Mouse (Mus musculus): ENCODE measurements around the gene Nyx. TPM values are rescaled to one million over a fixed set of nuclear protein-coding genes. Genes with fewer than 3 reads are reported as not detected.

The Nyx gene
- polyA plus RNA-seq, 1 experiment from 2014 or later: 0.11 TPM

- Histone ChIP-seq H3K27me3 (ENCODE audit: control insufficient read depth, insufficient read depth, low read length) (no peaks in the 10 kb centered on the region), H3K9ac (replicated peaks; ENCODE audit: low read depth, low read length) (no peak overlapping the region), H3K4me3 (ENCODE audit: low read depth, low read length) (no peak overlapping the region), H3K4me2 (ENCODE audit: low read depth, low read length) (no peak overlapping the region), H3K36me3 (ENCODE audit: control insufficient read depth, insufficient read depth, low read length) (no peaks in the 10 kb centered on the region), H3K4me1 (ENCODE audit: control insufficient read depth, insufficient read depth, low read length) (no peaks in the 10 kb centered on the region), H3K27ac (ENCODE audit: low read depth, low read length) (no peak overlapping the region), H3K9me3 (ENCODE audit: control insufficient read depth, low read length) (no peaks in the 10 kb centered on the region)
- ATAC-seq (ENCODE audit: low read depth): no peak
Observed at GRCm38 (mm10) chrX:13484447-13484846, 18.5 kb downstream of the Nyx start.

- no peak overlapping the region for H3K4me3 ChIP-seq (ENCODE audit: low read depth, low read length)
- H3K9ac ChIP-seq (replicated peaks; ENCODE audit: low read depth, low read length): no peak overlapping the region
- ATAC-seq (ENCODE audit: low read depth): no peak
- H3K27me3 ChIP-seq (ENCODE audit: control insufficient read depth, insufficient read depth, low read length): no peaks in the 10 kb centered on the region
- WGBS: 76% methylated on average over 3 of the region's 3 CpGs
- no peaks in the 10 kb centered on the region for H3K36me3 ChIP-seq (ENCODE audit: control insufficient read depth, insufficient read depth, low read length)
- H3K27ac ChIP-seq (ENCODE audit: low read depth, low read length): no peak overlapping the region
- no peaks in the 10 kb centered on the region for H3K9me3 ChIP-seq (ENCODE audit: control insufficient read depth, low read length)
- H3K4me2 ChIP-seq (ENCODE audit: low read depth, low read length): no peak overlapping the region
- no peaks in the 10 kb centered on the region for H3K4me1 ChIP-seq (ENCODE audit: control insufficient read depth, insufficient read depth, low read length)
Observed at GRCm38 (mm10) chrX:13489001-13489400, 23.1 kb downstream of the Nyx start.

- H3K27ac ChIP-seq (ENCODE audit: low read depth, low read length): no peak overlapping the region
- H3K4me1 ChIP-seq (ENCODE audit: control insufficient read depth, insufficient read depth, low read length): no peaks in the 10 kb centered on the region
- H3K4me2 ChIP-seq (ENCODE audit: low read depth, low read length): no peak overlapping the region
- no peak for ATAC-seq (ENCODE audit: low read depth)
- no peak overlapping the region for H3K9ac ChIP-seq (replicated peaks; ENCODE audit: low read depth, low read length)
- no peaks in the 10 kb centered on the region for H3K36me3 ChIP-seq (ENCODE audit: control insufficient read depth, insufficient read depth, low read length)
- H3K9me3 ChIP-seq (ENCODE audit: control insufficient read depth, low read length): no peaks in the 10 kb centered on the region
- no peak overlapping the region for H3K4me3 ChIP-seq (ENCODE audit: low read depth, low read length)
- WGBS: 80% methylated on average over 1 of the region's 1 CpGs
- no peaks in the 10 kb centered on the region for H3K27me3 ChIP-seq (ENCODE audit: control insufficient read depth, insufficient read depth, low read length)
Observed at GRCm38 (mm10) chrX:13489761-13490160, 23.9 kb downstream of the Nyx start.

GRCm38 (mm10) chrX:13490941-13491340 lies 25.0 kb downstream of the Nyx start:
- Histone ChIP-seq H3K4me1 (ENCODE audit: control insufficient read depth, insufficient read depth, low read length) (no peaks in the 10 kb centered on the region), H3K4me2 (ENCODE audit: low read depth, low read length) (no peak overlapping the region), H3K9me3 (ENCODE audit: control insufficient read depth, low read length) (no peaks in the 10 kb centered on the region), H3K36me3 (ENCODE audit: control insufficient read depth, insufficient read depth, low read length) (no peaks in the 10 kb centered on the region), H3K9ac (replicated peaks; ENCODE audit: low read depth, low read length) (no peak overlapping the region), H3K4me3 (ENCODE audit: low read depth, low read length) (no peak overlapping the region), H3K27ac (ENCODE audit: low read depth, low read length) (no peak overlapping the region), H3K27me3 (ENCODE audit: control insufficient read depth, insufficient read depth, low read length) (no peaks in the 10 kb centered on the region)
- WGBS: 75% methylated on average over 3 of the region's 3 CpGs
- no peak for ATAC-seq (ENCODE audit: low read depth)

- no peak for ATAC-seq (ENCODE audit: low read depth)
- Histone ChIP-seq H3K9me3 (ENCODE audit: control insufficient read depth, low read length) (no peaks in the 10 kb centered on the region), H3K36me3 (ENCODE audit: control insufficient read depth, insufficient read depth, low read length) (no peaks in the 10 kb centered on the region), H3K27me3 (ENCODE audit: control insufficient read depth, insufficient read depth, low read length) (no peaks in the 10 kb centered on the region), H3K27ac (ENCODE audit: low read depth, low read length) (no peak overlapping the region), H3K4me3 (ENCODE audit: low read depth, low read length) (no peak overlapping the region), H3K9ac (replicated peaks; ENCODE audit: low read depth, low read length) (no peak overlapping the region), H3K4me1 (ENCODE audit: control insufficient read depth, insufficient read depth, low read length) (no peaks in the 10 kb centered on the region), H3K4me2 (ENCODE audit: low read depth, low read length) (no peak overlapping the region)
Observed at GRCm38 (mm10) chrX:13492922-13493321, 27.0 kb downstream of the Nyx start.

- no peak for ATAC-seq (ENCODE audit: low read depth)
- WGBS: 81% methylated on average over 8 of the region's 8 CpGs
Observed at GRCm38 (mm10) chrX:13494892-13495703, 29.2 kb downstream of the Nyx start.

GRCm38 (mm10) chrX:13500284-13500683 lies 34.4 kb downstream of the Nyx start:
- H3K4me3 ChIP-seq (ENCODE audit: low read depth, low read length): no peak overlapping the region
- no peaks in the 10 kb centered on the region for H3K36me3 ChIP-seq (ENCODE audit: control insufficient read depth, insufficient read depth, low read length)
- H3K9ac ChIP-seq (replicated peaks; ENCODE audit: low read depth, low read length): no peak overlapping the region
- H3K4me1 ChIP-seq (ENCODE audit: control insufficient read depth, insufficient read depth, low read length): no peaks in the 10 kb centered on the region
- WGBS: 86% methylated on average over 4 of the region's 4 CpGs
- H3K27me3 ChIP-seq (ENCODE audit: control insufficient read depth, insufficient read depth, low read length): no peaks in the 10 kb centered on the region
- no peaks in the 10 kb centered on the region for H3K9me3 ChIP-seq (ENCODE audit: control insufficient read depth, low read length)
- no peak overlapping the region for H3K4me2 ChIP-seq (ENCODE audit: low read depth, low read length)
- no peak for ATAC-seq (ENCODE audit: low read depth)
- H3K27ac ChIP-seq (ENCODE audit: low read depth, low read length): no peak overlapping the region

More at GRCm38 (mm10) chrX:13494892-13495703, 29.2 kb downstream of the Nyx start:
- no peak overlapping the region for H3K9ac ChIP-seq (replicated peaks; ENCODE audit: low read depth, low read length)
- no peaks in the 10 kb centered on the region for H3K36me3 ChIP-seq (ENCODE audit: control insufficient read depth, insufficient read depth, low read length)
- no peak overlapping the region for H3K4me3 ChIP-seq (ENCODE audit: low read depth, low read length)
- no peaks in the 10 kb centered on the region for H3K4me1 ChIP-seq (ENCODE audit: control insufficient read depth, insufficient read depth, low read length)
- no peaks in the 10 kb centered on the region for H3K27me3 ChIP-seq (ENCODE audit: control insufficient read depth, insufficient read depth, low read length)
- no peaks in the 10 kb centered on the region for H3K9me3 ChIP-seq (ENCODE audit: control insufficient read depth, low read length)
- no peak overlapping the region for H3K27ac ChIP-seq (ENCODE audit: low read depth, low read length)
- no peak overlapping the region for H3K4me2 ChIP-seq (ENCODE audit: low read depth, low read length)

GRCm38 (mm10) chrX:13502862-13503375 lies 37.0 kb downstream of the Nyx start:
- Histone ChIP-seq H3K27me3 (ENCODE audit: control insufficient read depth, insufficient read depth, low read length) (no peaks in the 10 kb centered on the region), H3K27ac (ENCODE audit: low read depth, low read length) (peak overlapping the region; percentile 68), H3K9me3 (ENCODE audit: control insufficient read depth, low read length) (no peaks in the 10 kb centered on the region), H3K4me1 (ENCODE audit: control insufficient read depth, insufficient read depth, low read length) (no peaks in the 10 kb centered on the region), H3K9ac (replicated peaks; ENCODE audit: low read depth, low read length) (no peak overlapping the region), H3K4me3 (ENCODE audit: low read depth, low read length) (no peak overlapping the region), H3K36me3 (ENCODE audit: control insufficient read depth, insufficient read depth, low read length) (no peaks in the 10 kb centered on the region), H3K4me2 (ENCODE audit: low read depth, low read length) (no peak overlapping the region)
- peak; percentile 65 for ATAC-seq (ENCODE audit: low read depth)
- 39% methylated on average over 7 of the region's 7 CpGs for WGBS

- no peak overlapping the region for H3K4me2 ChIP-seq (ENCODE audit: low read depth, low read length)
- H3K9ac ChIP-seq (replicated peaks; ENCODE audit: low read depth, low read length): no peak overlapping the region
- WGBS: 88% methylated on average over 7 of the region's 7 CpGs
- no peak overlapping the region for H3K27ac ChIP-seq (ENCODE audit: low read depth, low read length)
- no peaks in the 10 kb centered on the region for H3K4me1 ChIP-seq (ENCODE audit: control insufficient read depth, insufficient read depth, low read length)
- no peaks in the 10 kb centered on the region for H3K9me3 ChIP-seq (ENCODE audit: control insufficient read depth, low read length)
- H3K36me3 ChIP-seq (ENCODE audit: control insufficient read depth, insufficient read depth, low read length): no peaks in the 10 kb centered on the region
- H3K4me3 ChIP-seq (ENCODE audit: low read depth, low read length): no peak overlapping the region
- no peak for ATAC-seq (ENCODE audit: low read depth)
- no peaks in the 10 kb centered on the region for H3K27me3 ChIP-seq (ENCODE audit: control insufficient read depth, insufficient read depth, low read length)
Observed at GRCm38 (mm10) chrX:13504389-13504788, 38.5 kb downstream of the Nyx start.

All from neural tube, embryonic 14.5 days (tissue).